Mouse (Mus musculus) heart, adult 11 months (tissue): ENCODE data around the gene Tdrd6.

ENCODE experiments used
- DNase-seq: peaks from one replicate; pipeline ENCODE4 v3.0.0; 2022

Tdrd6 gene

GRCm38 (mm10) chr17:43629496-43630426 is at the start of gene Tdrd6:
Tdrd6 (minus strand) TSS chr17:43630299.
- peak; percentile 86 for DNase-seq

GRCm38 (mm10) chr17:43677317-43677716 is 47.2 kb upstream of the Tdrd6 start:
- DNase-seq: no peak

- no peak for DNase-seq
These were observed 46.1 kb upstream of the Tdrd6 start for GRCm38 (mm10) chr17:43676241-43676640.

- peak; percentile 94 for DNase-seq
These were observed 45.1 kb upstream of the Tdrd6 start for GRCm38 (mm10) chr17:43675228-43675627.

GRCm38 (mm10) chr17:43671907-43672306 is 41.8 kb upstream of the Tdrd6 start:
- peak; percentile 29 for DNase-seq

GRCm38 (mm10) chr17:43669145-43669695 is 39.1 kb upstream of the Tdrd6 start:
- DNase-seq: peak; percentile 82

- peak; percentile 90 for DNase-seq
These were observed 37.3 kb upstream of the Tdrd6 start, which contains the start of gene Cyp39a1 for GRCm38 (mm10) chr17:43667290-43667843. Cyp39a1 (plus strand) TSS chr17:43667425.

- DNase-seq: peak; percentile 99
These were observed 36.6 kb upstream of the Tdrd6 start, which contains the start of gene Slc25a27 for GRCm38 (mm10) chr17:43666576-43667289. Slc25a27 (minus strand) TSS chr17:43667214.

GRCm38 (mm10) chr17:43651314-43652046 is 21.4 kb upstream of the Tdrd6 start:
- peak; percentile 70 for DNase-seq

GRCm38 (mm10) chr17:43649641-43650436 is 19.7 kb upstream of the Tdrd6 start:
- peak; percentile 64 for DNase-seq

GRCm38 (mm10) chr17:43646925-43647324 is 16.8 kb upstream of the Tdrd6 start:
- DNase-seq: peak; percentile 51

GRCm38 (mm10) chr17:43645136-43645535 is 15.0 kb upstream of the Tdrd6 start:
- peak; percentile 56 for DNase-seq

GRCm38 (mm10) chr17:43644375-43644774 is 14.3 kb upstream of the Tdrd6 start:
- DNase-seq: peak; percentile 92

- DNase-seq: peak; percentile 72
These were observed 13.1 kb upstream of the Tdrd6 start for GRCm38 (mm10) chr17:43643191-43643590.

- DNase-seq: no peak
These were observed 10.7 kb upstream of the Tdrd6 start for GRCm38 (mm10) chr17:43640825-43641224.

- peak; percentile 74 for DNase-seq
These were observed 7.0 kb upstream of the Tdrd6 start for GRCm38 (mm10) chr17:43637146-43637545.

GRCm38 (mm10) chr17:43630427-43630760 is 295 bp upstream of the Tdrd6 start:
- DNase-seq: peak; percentile 78

GRCm38 (mm10) chr17:43629026-43629495 is 1.0 kb downstream of the Tdrd6 start:
- DNase-seq: peak; percentile 57

GRCm38 (mm10) chr17:43628246-43628645 is 1.9 kb downstream of the Tdrd6 start:
- DNase-seq: peak; percentile 62

- DNase-seq: no peak
These were observed 8.0 kb downstream of the Tdrd6 start for GRCm38 (mm10) chr17:43622076-43622475.

- no peak for DNase-seq
These were observed 10.9 kb downstream of the Tdrd6 start for GRCm38 (mm10) chr17:43619156-43619555.
